Mouse (Mus musculus): ENCODE data around the gene Higd1c.

Higd1c gene

DNA sequence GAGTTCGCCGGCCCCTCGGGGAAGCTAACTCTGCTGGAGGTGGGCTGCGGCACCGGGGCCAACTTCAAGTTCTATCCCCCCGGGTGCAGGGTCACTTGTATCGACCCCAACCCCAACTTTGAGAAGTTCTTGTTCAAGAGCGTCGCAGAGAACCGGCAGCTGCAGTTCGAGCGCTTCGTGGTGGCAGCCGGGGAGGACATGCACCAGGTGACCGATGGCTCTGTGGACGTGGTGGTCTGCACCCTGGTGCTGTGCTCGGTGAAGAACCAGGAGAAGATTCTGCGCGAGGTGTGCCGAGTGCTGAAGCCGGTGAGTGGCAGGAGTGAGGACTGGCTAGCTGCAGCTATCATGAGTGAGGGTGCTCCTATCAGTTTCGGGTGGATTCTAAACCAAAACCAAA lies 10.9 kb upstream of the Higd1c start:
- in situ Hi-C loops (cut with MboI, MseI): loop anchor here (25.0 kb wide), 1 partner anchor 91 kb away; no protein-coding TSS in a partner anchor

DNA sequence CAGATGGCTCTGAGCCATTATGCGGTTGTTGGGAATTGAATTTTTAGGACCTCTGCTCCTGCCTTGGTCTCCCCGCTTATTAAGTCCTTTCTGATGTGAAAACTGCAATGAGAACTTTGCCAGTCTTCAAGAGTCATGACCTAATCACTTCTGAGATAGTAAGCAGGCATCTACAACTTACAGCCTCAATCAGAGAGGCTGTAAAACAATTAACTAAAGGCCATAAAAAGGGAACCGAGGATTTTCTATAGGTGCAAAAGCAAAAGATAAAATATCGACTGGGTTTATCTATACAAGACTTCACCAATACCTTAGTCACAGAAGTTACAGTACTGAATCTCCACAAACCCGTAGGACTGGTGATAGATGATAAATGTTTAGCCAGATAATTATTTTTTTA lies 8.5 kb upstream of the Higd1c start:
- in situ Hi-C loops (cut with MboI, MseI): loop anchor here (25.0 kb wide), 1 partner anchor 94 kb away; no protein-coding TSS in a partner anchor

DNA sequence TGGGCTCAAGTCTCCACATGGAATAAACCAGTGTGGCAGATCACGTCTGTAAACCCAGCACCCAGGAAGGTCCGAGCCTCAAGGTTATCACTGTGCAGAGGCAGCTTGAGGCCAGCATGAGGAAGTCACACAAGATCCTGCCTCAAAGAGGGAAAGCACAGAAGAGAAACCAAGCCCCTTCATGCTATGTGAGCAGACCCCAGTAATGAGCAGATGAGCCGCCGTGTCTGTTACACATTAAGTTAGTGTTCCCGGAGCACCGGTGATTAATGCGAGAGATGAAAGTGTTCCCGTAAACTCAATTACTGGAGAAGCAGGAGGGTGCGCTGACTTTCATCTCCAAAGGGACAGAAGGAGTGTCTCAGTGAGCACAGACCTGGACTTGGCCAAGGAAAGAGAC lies 1.6 kb downstream of the Higd1c start:
- in situ Hi-C loops (cut with MboI, MseI): loop anchor here (10.0 to 25.0 kb wide), 2 partner anchors 104 to 159 kb away; no protein-coding TSS in a partner anchor

GRCm38 (mm10) chr15:100367119-100367518 lies 2.8 kb downstream of the Higd1c start:
- in situ Hi-C loops (cut with MboI, MseI): loop anchor here (10.0 to 25.0 kb wide), 2 partner anchors 105 to 158 kb away; no protein-coding TSS in a partner anchor

GRCm38 (mm10) chr15:100375066-100375465 lies 10.7 kb downstream of the Higd1c start:
- in situ Hi-C loops (cut with MboI, MseI): loop anchor here (5.0 kb wide), 1 partner anchor 43 kb away; the partner anchor contains the start of gene Mettl7a3

- in situ Hi-C loops (cut with MboI, MseI): loop anchor here (5.0 kb wide), 1 partner anchor 46 kb away; the partner anchor contains the start of gene Mettl7a3
Observed at GRCm38 (mm10) chr15:100377847-100378505, 13.6 kb downstream of the Higd1c start.

- in situ Hi-C loops (cut with MboI, MseI): loop anchor here (5.0 kb wide), 1 partner anchor 47 kb away; the partner anchor contains the start of gene Mettl7a3
Observed at GRCm38 (mm10) chr15:100379658-100380057, 15.3 kb downstream of the Higd1c start.

- in situ Hi-C loops (cut with MboI, MseI): no loop called here
Observed at GRCm38 (mm10) chr15:100380104-100380503, 15.8 kb downstream of the Higd1c start.

GRCm38 (mm10) chr15:100385705-100386104 lies 21.4 kb downstream of the Higd1c start:
- in situ Hi-C loops (cut with MboI, MseI): no loop called here

- in situ Hi-C loops (cut with MboI, MseI): no loop called here
Observed at GRCm38 (mm10) chr15:100387544-100388223, 23.3 kb downstream of the Higd1c start.

- in situ Hi-C loops (cut with MboI, MseI): no loop called here
Observed at GRCm38 (mm10) chr15:100388224-100388835, 24.0 kb downstream of the Higd1c start.

- in situ Hi-C loops (cut with MboI, MseI): no loop called here
Observed at GRCm38 (mm10) chr15:100388886-100389285, 24.5 kb downstream of the Higd1c start.

- in situ Hi-C loops (cut with MboI, MseI): no loop called here
Observed at GRCm38 (mm10) chr15:100391066-100391465, 26.7 kb downstream of the Higd1c start.

GRCm38 (mm10) chr15:100391599-100391998 lies 27.3 kb downstream of the Higd1c start:
- in situ Hi-C loops (cut with MboI, MseI): no loop called here

GRCm38 (mm10) chr15:100393016-100393415 lies 28.7 kb downstream of the Higd1c start:
- in situ Hi-C loops (cut with MboI, MseI): no loop called here

- in situ Hi-C loops (cut with MboI, MseI): no loop called here
Observed at GRCm38 (mm10) chr15:100395561-100395960, 31.2 kb downstream of the Higd1c start.

DNA sequence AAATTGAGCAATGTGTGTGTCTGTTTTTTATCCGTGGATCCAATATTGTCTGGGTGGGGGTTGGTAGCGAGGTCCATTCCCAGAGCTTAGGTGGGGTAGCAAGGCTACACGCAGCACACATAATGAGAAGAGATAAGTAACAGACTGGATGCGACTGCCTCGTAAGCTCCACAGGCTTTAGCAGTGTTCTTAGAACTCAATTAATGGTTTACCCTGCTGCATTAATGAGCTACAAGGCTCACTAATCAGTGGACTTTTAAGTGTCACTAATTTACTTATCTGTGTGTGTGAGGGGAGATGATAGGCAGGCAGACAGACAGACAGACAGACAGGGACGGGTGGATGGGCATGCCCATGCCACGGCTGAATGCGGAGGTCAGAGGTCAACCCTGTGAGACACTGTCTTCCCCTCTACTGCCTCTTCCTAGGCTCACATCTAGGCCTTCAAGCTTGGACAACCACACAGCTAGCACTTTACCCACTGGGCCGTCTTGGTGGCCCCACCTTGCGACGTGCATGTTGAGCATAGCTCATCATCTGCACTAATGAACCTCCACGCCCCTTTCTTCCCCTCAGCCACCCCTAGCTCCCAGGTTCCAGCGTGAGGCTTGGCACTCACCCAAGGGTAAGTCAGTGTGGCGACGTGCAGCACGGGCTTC lies 36.4 kb downstream of the Higd1c start:
- in situ Hi-C loops (cut with MboI, MseI): no loop called here

- in situ Hi-C loops (cut with MboI, MseI): no loop called here
Observed at GRCm38 (mm10) chr15:100401811-100402210, 37.5 kb downstream of the Higd1c start.

DNA sequence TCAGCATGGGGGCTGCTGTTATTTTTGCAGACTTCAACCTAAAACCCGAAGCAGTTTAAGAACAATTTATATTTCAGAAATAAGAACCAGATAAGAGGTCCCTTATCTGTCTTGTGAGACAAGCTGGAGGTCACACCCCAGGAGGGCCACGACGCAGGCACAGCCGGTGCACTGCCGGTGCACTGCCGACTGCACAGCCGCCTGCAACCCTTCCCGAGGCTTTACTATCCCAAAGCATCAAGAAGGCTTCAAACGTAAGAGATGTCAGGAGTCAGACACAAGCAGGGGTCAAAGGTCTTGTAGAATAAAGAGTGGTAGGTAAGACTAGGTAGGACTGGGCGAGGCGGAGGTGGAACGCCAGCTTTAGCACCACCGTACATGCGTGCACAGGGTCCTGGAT lies 38.0 kb downstream of the Higd1c start:
- in situ Hi-C loops (cut with MboI, MseI): no loop called here

DNA sequence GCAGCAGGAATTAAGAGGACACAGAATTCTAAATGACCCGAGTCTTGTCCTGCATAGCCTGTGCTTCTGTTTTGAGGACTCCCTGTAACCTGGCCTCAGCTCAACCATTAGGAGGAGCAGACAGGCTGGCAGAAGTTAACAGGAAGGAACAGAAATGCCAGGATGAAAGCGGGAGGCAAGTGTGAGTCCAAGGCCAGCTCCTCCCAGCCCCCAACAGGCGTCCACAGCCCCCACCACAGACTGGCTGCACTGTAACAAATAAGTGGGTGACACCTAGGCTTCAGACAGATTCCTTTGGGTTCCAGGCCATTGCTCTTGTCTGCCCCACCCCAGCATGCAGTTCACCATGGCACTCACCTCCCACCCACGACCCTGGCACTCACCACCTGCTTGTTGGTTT lies 38.5 kb downstream of the Higd1c start:
- in situ Hi-C loops (cut with MboI, MseI): no loop called here

DNA sequence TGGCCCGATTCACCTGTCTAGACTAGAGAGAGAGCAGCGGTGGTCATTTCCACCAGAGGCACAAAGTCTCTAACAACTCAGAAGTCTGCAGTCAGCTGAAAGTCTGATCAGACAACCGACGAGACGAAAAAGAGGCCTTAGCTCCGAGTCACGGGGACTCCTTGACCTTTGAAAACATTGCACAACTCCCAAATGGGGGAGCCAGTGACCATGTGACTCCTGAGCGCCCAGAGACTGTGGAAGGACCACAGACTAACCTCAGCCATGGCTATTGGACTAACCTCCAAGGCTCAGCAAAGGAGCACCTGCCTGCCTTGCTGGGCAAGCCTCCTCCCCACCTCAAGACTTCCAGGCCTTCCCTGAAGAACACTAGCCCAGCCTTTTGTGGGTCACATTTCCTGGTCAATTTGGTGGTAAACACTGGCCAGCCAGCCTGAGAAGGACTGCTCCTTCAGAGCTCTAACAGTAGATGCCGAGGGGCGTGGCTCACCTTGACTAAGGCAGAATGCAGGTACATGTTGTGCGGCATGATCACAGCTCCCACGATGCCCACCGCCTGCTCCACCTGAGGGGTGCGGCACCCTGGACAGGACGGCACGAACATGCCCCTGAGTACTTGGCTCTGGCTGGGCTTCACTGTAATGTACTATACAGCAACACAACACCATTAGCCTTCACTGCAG lies 39.1 kb downstream of the Higd1c start:
- in situ Hi-C loops (cut with MboI, MseI): no loop called here
